Comparison of ENCODE assay signal across 26 mouse cellular contexts in genomic region chr10:111545648-111546047, GRCm38 (mm10). TPM values are rescaled to one million over a fixed set of nuclear protein-coding genes. Genes with fewer than 3 reads are reported as not detected.
DNase-seq lines count a peak whose midpoint lies in the region; ATAC-seq and TF ChIP-seq lines count a peak whose summit lies in the region.
"Had no signal": no experiment of that assay in that cellular context is flagged by ENCODE, and none has a peak within 500 bp of the region (broad histone marks: within the 10 kb centered on the region; RNA-seq: fewer than 3 reads in every experiment).

No protein-coding gene starts in this region.

- 0 out of 2 replicates have a peak overlapping the region, but pooled peaks have one; percentile 8 for H3K4me2 ChIP-seq in liver, embryonic 11.5 days
- H3K4me2 ChIP-seq: embryonic facial prominence, embryonic 15.5 days; forebrain, embryonic 15.5 days; heart, embryonic 12.5 days; neural tube, embryonic 12.5 days had no signal

- H3K4me3 ChIP-seq in testis, adult 2 months (ENCODE audit: control insufficient read depth, low read depth, low read length) = peak overlapping the region; percentile 63; the same call in 1 of the 2 replicates
- no peak overlapping the region for H3K4me3 ChIP-seq in liver, embryonic 11.5 days (ENCODE audit: low read depth, low read length)
- H3K4me3 ChIP-seq: embryonic facial prominence, embryonic 15.5 days; forebrain, embryonic 15.5 days; heart, embryonic 12.5 days; layer of hippocampus, adult 2 months; limb, embryonic 10.5 days; neural tube, embryonic 12.5 days had no signal

- DNase-seq in testis, postnatal 14 days (ENCODE audit: low spot score) = no peak
- no peak for DNase-seq in liver, embryonic 11.5 days (ENCODE audit: low spot score)
- DNase-seq in adrenal gland, postnatal 36 days = no peak
- DNase-seq in heart, postnatal 25 days (ENCODE audit: low spot score) = no peak
- DNase-seq in kidney, postnatal 36 days = no peak
- DNase-seq: cerebellum, adult 18-20 months; cerebellum, postnatal 36 days; gastrocnemius, postnatal 25 days; heart, adult 18-20 months; heart, postnatal 10 days; kidney, adult 8-10 months; kidney, postnatal 10 days; lung, postnatal 10 days; midbrain, embryonic 14.5 days; right cerebral cortex, postnatal 14 days; spleen, adult 18-20 months had no signal

- intact Hi-C loops in heart, postnatal 25 days (cut with DNase I) = loop anchor here (5.0 kb wide), 1 partner anchor 37 kb away; no protein-coding TSS in a partner anchor

- no peak overlapping the region for H3K27ac ChIP-seq in testis, adult 2 months (ENCODE audit: control insufficient read depth, insufficient read depth, low read depth, low read length)
- no peak overlapping the region for H3K27ac ChIP-seq in liver, embryonic 11.5 days (ENCODE audit: low read depth, low read length)
- H3K27ac ChIP-seq: embryonic facial prominence, embryonic 15.5 days; forebrain, embryonic 15.5 days; layer of hippocampus, adult 2 months; limb, embryonic 10.5 days; neural tube, embryonic 12.5 days had no signal

- no peak for TF ChIP-seq POLR2A in testis, adult 2 months (IDR thresholded peaks at IDR 0.05; ENCODE audit: control insufficient read depth, low read depth, low read length)

- no peaks in the 10 kb centered on the region for H3K9me3 ChIP-seq in liver, embryonic 11.5 days (ENCODE audit: control insufficient read depth, low read length)
- H3K9me3 ChIP-seq: embryonic facial prominence, embryonic 15.5 days; forebrain, embryonic 15.5 days; heart, embryonic 12.5 days; limb, embryonic 10.5 days; neural tube, embryonic 12.5 days had no signal

- no peaks in the 10 kb centered on the region for H3K27me3 ChIP-seq in testis, adult 2 months (ENCODE audit: control insufficient read depth, insufficient read depth, low read length)
- H3K27me3 ChIP-seq in liver, embryonic 11.5 days (replicated peaks; ENCODE audit: control insufficient read depth, insufficient read depth, low read length) = no peaks in the 10 kb centered on the region
- H3K27me3 ChIP-seq: embryonic facial prominence, embryonic 15.5 days; forebrain, embryonic 15.5 days; heart, embryonic 12.5 days; neural tube, embryonic 12.5 days; Patski had no signal

- no peaks in the 10 kb centered on the region for H3K36me3 ChIP-seq in testis, adult 2 months (ENCODE audit: control insufficient read depth, insufficient read depth, low read length)
- no peaks in the 10 kb centered on the region for H3K36me3 ChIP-seq in liver, embryonic 11.5 days (ENCODE audit: control insufficient read depth, insufficient read depth, low read length)
- H3K36me3 ChIP-seq: embryonic facial prominence, embryonic 15.5 days; forebrain, embryonic 15.5 days; heart, embryonic 12.5 days; limb, embryonic 10.5 days; neural tube, embryonic 12.5 days had no signal

- no peak overlapping the region for H3K9ac ChIP-seq in liver, embryonic 11.5 days (ENCODE audit: low read depth, low read length)
- H3K9ac ChIP-seq: embryonic facial prominence, embryonic 15.5 days; forebrain, embryonic 15.5 days; heart, embryonic 12.5 days; neural tube, embryonic 12.5 days had no signal

- 36% methylated on average over 4 of the region's 4 CpGs for WGBS in liver, embryonic 11.5 days

- H3K4me1 ChIP-seq in testis, adult 2 months (ENCODE audit: control insufficient read depth, insufficient read depth, low read length) = peaks cover 1% of the 10 kb centered on the region; the same call in 1 of the 2 replicates
- H3K4me1 ChIP-seq in liver, embryonic 11.5 days (replicated peaks; ENCODE audit: control insufficient read depth, insufficient read depth, low read length) = peaks cover 24% of the 10 kb centered on the region

- peak; percentile 81 for ATAC-seq in liver, embryonic 11.5 days (replicated peaks; ENCODE audit: low FRiP score)
- peak; percentile 63 for ATAC-seq in megakaryocyte progenitor cell, adult 5-6 weeks (replicated peaks; ENCODE audit: poor library complexity)
- no peak for ATAC-seq in erythroblast, adult 5-6 weeks (replicated peaks; ENCODE audit: low FRiP score, poor library complexity, severe bottlenecking)
- ATAC-seq: forebrain, embryonic 15.5 days; Patski had no signal

- TF ChIP-seq CTCF in testis, adult 2 months (IDR thresholded peaks at IDR 0.05; ENCODE audit: control insufficient read depth, insufficient read depth, insufficient replicate concordance, low read depth, low read length) = no peak

RNA-seq across cellular contexts. Expression of gene Phlda1, which starts 39.6 kb away (rescaled TPM):
- 0.28 and 1.2 TPM in 2 replicates for polyA plus RNA-seq in testis, adult 2 months (2012; rRNA removed)
- 15.8 and 16.1 TPM in 2 replicates for polyA plus RNA-seq in liver, embryonic 11.5 days (2014; fragmentation: Nextera tagmentation; extraction: Ambion mirVana)
- 2.1 and 3.7 TPM in 2 replicates for total RNA-seq in megakaryocyte progenitor cell, adult 5-6 weeks (2015)
- total RNA-seq in megakaryocyte progenitor cell, adult 5-6 weeks (2017) = 0.10 and 0.33 TPM in 2 replicates
- total RNA-seq in erythroblast, adult 5-6 weeks (2015; ENCODE audit: low replicate concordance) = 0.38 and 4.0 TPM in 2 replicates
- total RNA-seq in erythroblast, adult 5-6 weeks (2017; ENCODE audit: low replicate concordance) = 0.84 TPM in 1 of 2 replicates, not detected in the other
- 100 to 1,000 TPM; 120 to 126 TPM for total RNA-seq in adrenal gland, postnatal 36 days (2021)
- 10 to 100 TPM; 16.9 to 18.8 TPM for total RNA-seq in heart, postnatal 25 days (2021)

Comparison
In these comparisons a context has a peak if more than half of its experiments do, and no peak if none do; other contexts are left out.
1. RNA of gene Phlda1, which starts 39.6 kb away (total RNA-seq): 120 to 126 TPM in adrenal gland, postnatal 36 days; 16.9 to 18.8 TPM in heart, postnatal 25 days, 0.10 to 3.7 TPM in megakaryocyte progenitor cell, adult 5-6 weeks and 0.38 to 4.0 TPM in erythroblast, adult 5-6 weeks; every median in the first group is over 4 times any median in the second.